Mouse (Mus musculus) MEL (cell line): ENCODE results near the gene Olfr218. TPM values are rescaled to one million over a fixed set of nuclear protein-coding genes. Genes with fewer than 3 reads are reported as not detected.

Source experiments
- DNase-seq: peaks from one replicate; pipeline ENCODE4 v3.0.0; 2011; ENCODE audit warnings: low read depth, low spot score
- H3K27ac ChIP-seq: 2 replicates; pipeline ENCODE4 v1.5.1; 2012; ENCODE audit warnings: low read depth, mild to moderate bottlenecking, control low read depth, low read length, moderate library complexity; ENCODE audit not compliant: control insufficient read depth
- H3K27me3 ChIP-seq, 2 experiments: fragments of 150-350 bp in 1 of 2; sonication (generic) in 1 of 2; 2 replicates each; pipeline ENCODE4 v1.6.1; 2012; ENCODE audit warnings: low read length in 2 of 2, mild to moderate bottlenecking in 2 of 2, improper control_type of control experiment in 1 of 2, moderate library complexity in 1 of 2; ENCODE audit not compliant: insufficient read depth in 2 of 2, control insufficient read depth in 1 of 2
- H3K36me3 ChIP-seq, 2 experiments: 2 replicates each; pipeline ENCODE4 v1.6.1; 2012 to 2014; ENCODE audit warnings: low read length in 2 of 2, improper control_type of control experiment in 1 of 2, inconsistent platforms in 1 of 2, mild to moderate bottlenecking in 1 of 2; ENCODE audit not compliant: insufficient read depth in 2 of 2, control insufficient read depth in 1 of 2
- H3K4me1 ChIP-seq, 2 experiments: fragments of 150-350 bp in 1 of 2; sonication (generic) in 1 of 2; 2 replicates each; pipeline ENCODE4 v1.6.1; 2012; ENCODE audit warnings: low read length in 2 of 2, improper control_type of control experiment in 1 of 2, mild to moderate bottlenecking in 1 of 2; ENCODE audit not compliant: insufficient read depth in 2 of 2, control insufficient read depth in 1 of 2
- H3K4me3 ChIP-seq, 2 experiments: fragments of 150-350 bp in 1 of 2; sonication (generic) in 1 of 2; 2 replicates each; pipeline ENCODE4 v1.5.1; 2012; ENCODE audit warnings: low read depth in 2 of 2, low read length in 2 of 2, mild to moderate bottlenecking in 2 of 2, moderate library complexity in 2 of 2, control low read depth in 1 of 2, improper control_type of control experiment in 1 of 2; ENCODE audit not compliant: control insufficient read depth in 1 of 2, insufficient read depth in 1 of 2
- H3K79me2 ChIP-seq: 2 replicates; pipeline ENCODE4 v1.6.1; 2012; ENCODE audit warnings: mild to moderate bottlenecking, low read length, moderate library complexity; ENCODE audit not compliant: control insufficient read depth, poor library complexity, insufficient read depth
- H3K9ac ChIP-seq: 2 replicates; pipeline ENCODE4 v1.6.1; 2012; ENCODE audit warnings: low read depth, mild to moderate bottlenecking, control low read depth, low read length, moderate library complexity; ENCODE audit not compliant: control insufficient read depth, poor library complexity, severe bottlenecking
- H3K9me3 ChIP-seq: fragments of 150-350 bp; sonication (generic); replicated peaks from 2 replicates; pipeline ENCODE4 v1.6.1; 2012; ENCODE audit warnings: mild to moderate bottlenecking, low read length, improper control_type of control experiment, moderate library complexity; ENCODE audit not compliant: insufficient read depth
- CHD1 ChIP-seq: IDR thresholded peaks from 2 replicates; pipeline ENCODE4 v1.6.1; 2012; ENCODE audit warnings: low read depth, mild to moderate bottlenecking, inconsistent platforms, low read length, improper control_type of control experiment
- CHD2 ChIP-seq: IDR thresholded peaks from 2 replicates; pipeline ENCODE4 v1.6.1; 2011; ENCODE audit warnings: low read length, improper control_type of control experiment
- CTCF ChIP-seq, 3 experiments: IDR thresholded peaks in 2 of 3; conservative IDR thresholded peaks in 1 of 3; 2 replicates each; pipeline ENCODE4 v1.5.1; 2011 to 2012; ENCODE audit warnings: low read length in 3 of 3, low read depth in 2 of 3, mild to moderate bottlenecking in 2 of 3, improper control_type of control experiment in 1 of 3, inconsistent platforms in 1 of 3, mixed read lengths in 1 of 3, moderate library complexity in 1 of 3; ENCODE audit not compliant: control insufficient read depth in 1 of 3, insufficient read depth in 1 of 3, poor library complexity in 1 of 3, severe bottlenecking in 1 of 3
- E2F4 ChIP-seq: IDR thresholded peaks from 2 replicates; pipeline ENCODE4 v1.6.1; 2011; ENCODE audit warnings: low read depth, low read length, improper control_type of control experiment, borderline replicate concordance
- ELF1 ChIP-seq: IDR thresholded peaks from 2 replicates; pipeline ENCODE4 v1.6.1; 2014; ENCODE audit warnings: low read depth, mild to moderate bottlenecking, inconsistent platforms, low read length, improper control_type of control experiment, moderate library complexity
- EP300 ChIP-seq, 2 experiments: IDR thresholded peaks; 2 replicates each; pipeline ENCODE4 v1.6.1; 2011; ENCODE audit warnings: improper control_type of control experiment in 2 of 2, low read length in 2 of 2, low read depth in 1 of 2, mild to moderate bottlenecking in 1 of 2
- GABPA ChIP-seq: IDR thresholded peaks from 2 replicates; pipeline ENCODE4 v1.6.1; 2012; ENCODE audit warnings: low read depth, mild to moderate bottlenecking, inconsistent platforms, low read length, improper control_type of control experiment, moderate library complexity
- GATA1 ChIP-seq: IDR thresholded peaks from 2 replicates; pipeline ENCODE4 v1.6.1; 2011; ENCODE audit warnings: low read depth, low read length, improper control_type of control experiment
- HCFC1 ChIP-seq: IDR thresholded peaks from 2 replicates; pipeline ENCODE4 v1.6.1; 2012; ENCODE audit warnings: low read depth, mild to moderate bottlenecking, inconsistent platforms, low read length, improper control_type of control experiment, moderate library complexity
- KAT2A ChIP-seq: conservative IDR thresholded peaks from 2 replicates; pipeline ENCODE4 v1.6.1; 2012; ENCODE audit warnings: low read depth, low read length, improper control_type of control experiment, inconsistent platforms
- MAFK ChIP-seq: IDR thresholded peaks from 2 replicates; pipeline ENCODE4 v1.6.1; 2011; ENCODE audit warnings: low read depth, mild to moderate bottlenecking, low read length, improper control_type of control experiment, borderline replicate concordance
- MAX ChIP-seq: IDR thresholded peaks from 2 replicates; pipeline ENCODE4 v1.6.1; 2011; ENCODE audit warnings: low read length, improper control_type of control experiment
- MAZ ChIP-seq: IDR thresholded peaks from 2 replicates; pipeline ENCODE4 v1.6.1; 2012; ENCODE audit warnings: low read depth, mild to moderate bottlenecking, inconsistent platforms, low read length, improper control_type of control experiment
- MEF2A ChIP-seq: IDR thresholded peaks from 2 replicates; pipeline ENCODE4 v1.6.1; 2014; ENCODE audit warnings: low read depth, mild to moderate bottlenecking, inconsistent platforms, low read length, improper control_type of control experiment; ENCODE audit not compliant: poor library complexity, insufficient replicate concordance, severe bottlenecking; ENCODE audit errors: extremely low read depth
- MXI1 ChIP-seq: IDR thresholded peaks from 2 replicates; pipeline ENCODE4 v1.6.1; 2011; ENCODE audit warnings: mild to moderate bottlenecking, low read depth, low read length, improper control_type of control experiment
- MYB ChIP-seq: IDR thresholded peaks from 2 replicates; pipeline ENCODE4 v1.6.1; 2011; ENCODE audit warnings: mild to moderate bottlenecking, low read depth, low read length, improper control_type of control experiment
- MYC ChIP-seq: IDR thresholded peaks from 2 replicates; pipeline ENCODE4 v1.6.1; 2011; ENCODE audit warnings: low read depth, mild to moderate bottlenecking, low read length, improper control_type of control experiment, moderate library complexity
- NELFE ChIP-seq: IDR thresholded peaks from 2 replicates; pipeline ENCODE4 v1.6.1; 2011; ENCODE audit warnings: low read depth, low read length, improper control_type of control experiment
- NRF1 ChIP-seq: IDR thresholded peaks from 2 replicates; pipeline ENCODE4 v1.6.1; 2014; ENCODE audit warnings: low read depth, mild to moderate bottlenecking, inconsistent platforms, low read length, improper control_type of control experiment, moderate library complexity; ENCODE audit not compliant: poor library complexity, insufficient read depth, severe bottlenecking
- POLR2A ChIP-seq, 2 experiments: IDR thresholded peaks; 2 replicates each; pipeline ENCODE4 v1.6.1; 2011 to 2012; ENCODE audit warnings: low read length in 2 of 2, mild to moderate bottlenecking in 2 of 2, control low read depth in 1 of 2, improper control_type of control experiment in 1 of 2, low read depth in 1 of 2, moderate library complexity in 1 of 2; ENCODE audit not compliant: control insufficient read depth in 1 of 2, insufficient read depth in 1 of 2, poor library complexity in 1 of 2
- POLR2AphosphoS2 ChIP-seq: IDR thresholded peaks from 2 replicates; pipeline ENCODE4 v1.6.1; 2011; ENCODE audit warnings: low read length, improper control_type of control experiment
- RAD21 ChIP-seq: IDR thresholded peaks from 2 replicates; pipeline ENCODE4 v1.6.1; 2011; ENCODE audit warnings: mild to moderate bottlenecking, low read depth, low read length, improper control_type of control experiment
- SIN3A ChIP-seq: IDR thresholded peaks from 2 replicates; pipeline ENCODE4 v1.6.1; 2012; ENCODE audit warnings: low read length, improper control_type of control experiment, inconsistent platforms
- SMC3 ChIP-seq: IDR thresholded peaks from 2 replicates; pipeline ENCODE4 v1.6.1; 2011; ENCODE audit warnings: low read depth, low read length, improper control_type of control experiment
- TAL1 ChIP-seq: IDR thresholded peaks from 2 replicates; pipeline ENCODE4 v1.6.1; 2012; ENCODE audit warnings: mild to moderate bottlenecking, inconsistent platforms, low read length, moderate library complexity, mixed read lengths
- TBP ChIP-seq: IDR thresholded peaks from 2 replicates; pipeline ENCODE4 v1.8.0; 2011; ENCODE audit warnings: low read depth, low read length, improper control_type of control experiment
- TCF12 ChIP-seq: IDR thresholded peaks from 2 replicates; pipeline ENCODE4 v1.6.1; 2014; ENCODE audit warnings: low read depth, mild to moderate bottlenecking, inconsistent platforms, low read length, improper control_type of control experiment, moderate library complexity
- UBTF ChIP-seq: IDR thresholded peaks from 2 replicates; pipeline ENCODE4 v1.6.1; 2012; ENCODE audit warnings: low read depth, mild to moderate bottlenecking, inconsistent platforms, low read length, improper control_type of control experiment, moderate library complexity, borderline replicate concordance; ENCODE audit not compliant: insufficient read depth
- USF1 ChIP-seq: IDR thresholded peaks from 2 replicates; pipeline ENCODE4 v1.6.1; 2014; ENCODE audit warnings: low read depth, mild to moderate bottlenecking, inconsistent platforms, low read length, improper control_type of control experiment, moderate library complexity
- USF2 ChIP-seq, 2 experiments: IDR thresholded peaks; 2 replicates each; pipeline ENCODE4 v1.6.1; 2011 to 2012; ENCODE audit warnings: improper control_type of control experiment in 2 of 2, low read length in 2 of 2, borderline replicate concordance in 1 of 2, inconsistent platforms in 1 of 2, low read depth in 1 of 2, mild to moderate bottlenecking in 1 of 2; ENCODE audit not compliant: insufficient read depth in 1 of 2
- ZC3H11A ChIP-seq: IDR thresholded peaks from 2 replicates; pipeline ENCODE4 v1.6.1; 2012; ENCODE audit warnings: low read depth, mild to moderate bottlenecking, inconsistent platforms, low read length, improper control_type of control experiment
- ZKSCAN1 ChIP-seq: IDR thresholded peaks from 2 replicates; pipeline ENCODE4 v1.6.1; 2012; ENCODE audit warnings: low read depth, mild to moderate bottlenecking, inconsistent platforms, low read length, improper control_type of control experiment, moderate library complexity
- ZNF384 ChIP-seq: IDR thresholded peaks from 2 replicates; pipeline ENCODE4 v1.6.1; 2012; ENCODE audit warnings: low read depth, mild to moderate bottlenecking, inconsistent platforms, low read length, improper control_type of control experiment
- polyA plus RNA-seq, 2 experiments: library from polyadenylated mRNA; stranded (reverse) in 1 of 2; unstranded in 1 of 2; fragments of >175 nt in 1 of 2; fragments of >200 nt in 1 of 2; gene quantifications; 2 replicates each; pipeline versions ENCODE4 v1.2.1 to v1.2.4; 2012; ENCODE audit warnings: low replicate concordance in 2 of 2, low read depth in 1 of 2; ENCODE audit not compliant: insufficient read length in 2 of 2, insufficient read depth in 1 of 2, missing spikeins in 1 of 2
- total RNA-seq: library from RNA; depleted of rRNA; stranded (reverse); fragments of 300-350 nt; gene quantifications from 2 replicates; pipeline ENCODE4 v1.2.3, GENCODE M21; 2012

Olfr218 gene
- total and polyA plus RNA-seq, 3 experiments: not detected

GRCm38 (mm10) chr1:173216481-173216880, 18.9 kb downstream of the Olfr218 start (continued):
- TF ChIP-seq CHD2 (no peak; the same call in 1 of the 2 replicates), RAD21 (no peak), TBP (no peak), USF2 (IDR thresholded peaks at IDR 0.05; ENCODE audit: borderline replicate concordance in 1 of 2, insufficient read depth in 1 of 2, low read depth in 1 of 2, low read length in 2 of 2) (no peak), SIN3A (peak; percentile 93), MAX (0 out of 2 replicates have a peak, but pooled peaks have one; percentile 43), EP300 (IDR thresholded peaks at IDR 0.05; ENCODE audit: low read depth in 1 of 2, low read length in 2 of 2) (peak; percentile 99 to 100), SMC3 (no peak), ZC3H11A (no peak), GATA1 (peak; percentile 98)
- TF ChIP-seq, all 39 proteins: peak for 21

GRCm38 (mm10) chr1:173227081-173227480, 29.5 kb downstream of the Olfr218 start, which contains the start of gene Fcer1a:
Gene Fcer1a, minus strand, starts transcription at chr1:173227214.
- H3K4me3 ChIP-seq: peak within 1 kb of the TSS in 1 of 2 experiments; percentile 36; a peak in 1 of 4 replicates
- peaks cover 9 to 29% of the 10 kb centered on the region in 2 experiments for H3K4me1 ChIP-seq
- peaks cover 0 to 15% of the 10 kb centered on the region in 2 experiments; a peak in 3 of 4 replicates for H3K36me3 ChIP-seq
- H3K27ac ChIP-seq: peak within 1 kb of the TSS; percentile 66
- H3K79me2 ChIP-seq: no peaks in the 10 kb centered on the region
- peak within 1 kb of the TSS; percentile 29; the same call in 1 of the 2 replicates for H3K9ac ChIP-seq
- no peaks in the 10 kb centered on the region for H3K27me3 ChIP-seq
- no peaks in the 10 kb centered on the region for H3K9me3 ChIP-seq
- peak; percentile 60 for DNase-seq
- TF ChIP-seq KAT2A (no peak), GABPA (no peak), MYB (no peak), HCFC1 (no peak), CHD2 (no peak; the same call in 1 of the 2 replicates), POLR2AphosphoS2 (no peak), ELF1 (0 out of 2 replicates have a peak, but pooled peaks have one; percentile 12), E2F4 (no peak), NRF1 (no peak), MAX (peak; percentile 37; the same call in 1 of the 2 replicates), TCF12 (peak; percentile 70), RAD21 (no peak), GATA1 (peak; percentile 69; the same call in 1 of the 2 replicates), MEF2A (peak; percentile 82), POLR2A (IDR thresholded peaks at IDR 0.05; ENCODE audit: control insufficient read depth in 1 of 2, insufficient read depth in 1 of 2, low read depth in 1 of 2, low read length in 2 of 2, poor library complexity in 1 of 2) (no peak), SIN3A (peak; percentile 46; the same call in 1 of the 2 replicates), TBP (no peak), USF1 (peak; percentile 30; the same call in 1 of the 2 replicates), MAFK (no peak), UBTF (no peak), EP300 (IDR thresholded peaks at IDR 0.05; ENCODE audit: low read depth in 1 of 2, low read length in 2 of 2) (peak; percentile 70 to 75), MAZ (no peak), ZNF384 (no peak), CHD1 (no peak), MYC (no peak), NELFE (no peak), ZC3H11A (no peak), ZKSCAN1 (no peak), MXI1 (no peak), TAL1 (no peak), CTCF (IDR thresholded peaks at IDR 0.05 in 2 of 3, conservative IDR thresholded peaks at IDR 0.05 in 1 of 3; ENCODE audit: control insufficient read depth in 1 of 3, insufficient read depth in 1 of 3, low read depth in 2 of 3, low read length in 3 of 3, poor library complexity in 1 of 3, severe bottlenecking in 1 of 3) (no peak)
